Mouse (Mus musculus): ENCODE measurements at regions not wholly inside any gene's neighbourhood (a gene's known extent, or its start where the extent isn't known, plus 50 kb on each side); places are given as distances from the start of the nearest gene placed in this dataset.
"Not testable (repeated sequence)": the region's sequence is repeated elsewhere in the genome, so short reads cannot be mapped to it uniquely, and the experiment has no call there.

DNA sequence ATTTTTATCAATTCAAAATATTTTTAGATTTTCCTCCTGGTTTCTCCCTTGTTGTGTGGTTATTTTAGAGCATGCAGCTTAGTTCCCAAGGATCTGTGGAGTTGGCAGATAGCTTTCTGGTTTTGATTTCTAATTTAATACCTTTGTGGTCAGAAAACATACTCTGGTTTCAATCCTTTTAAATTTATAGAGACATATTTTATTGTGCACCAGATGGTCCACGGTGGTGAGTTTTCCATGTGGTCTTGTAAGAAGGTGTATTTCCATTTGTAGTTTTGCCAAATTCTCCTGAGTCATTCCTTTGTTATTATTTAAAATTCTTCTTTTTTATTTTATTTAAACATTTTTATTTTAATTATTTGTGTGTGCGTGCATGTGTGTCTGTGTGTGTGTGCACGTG lies 154.5 kb downstream of the Lyplal1 start:
- no peak for DNase-seq

DNA sequence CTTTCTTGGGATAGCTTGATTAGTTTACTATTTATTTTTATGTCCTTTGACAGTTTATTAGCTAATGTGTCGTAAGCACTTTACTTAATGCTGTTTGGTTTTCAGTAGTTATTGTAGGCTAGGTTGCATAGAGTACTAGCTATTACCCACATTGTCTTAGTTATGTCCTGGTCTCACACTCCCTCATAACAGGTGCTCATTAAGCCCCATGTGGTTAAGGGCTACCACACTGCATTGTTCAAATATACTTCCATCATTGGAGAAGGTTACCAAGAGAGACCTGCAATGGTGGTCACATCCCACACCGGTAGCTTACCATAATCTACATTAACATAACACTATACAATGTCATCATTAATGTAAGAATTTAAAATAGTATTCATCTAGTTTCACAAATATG lies 153.3 kb downstream of the Lyplal1 start:
- no peak for DNase-seq

DNA sequence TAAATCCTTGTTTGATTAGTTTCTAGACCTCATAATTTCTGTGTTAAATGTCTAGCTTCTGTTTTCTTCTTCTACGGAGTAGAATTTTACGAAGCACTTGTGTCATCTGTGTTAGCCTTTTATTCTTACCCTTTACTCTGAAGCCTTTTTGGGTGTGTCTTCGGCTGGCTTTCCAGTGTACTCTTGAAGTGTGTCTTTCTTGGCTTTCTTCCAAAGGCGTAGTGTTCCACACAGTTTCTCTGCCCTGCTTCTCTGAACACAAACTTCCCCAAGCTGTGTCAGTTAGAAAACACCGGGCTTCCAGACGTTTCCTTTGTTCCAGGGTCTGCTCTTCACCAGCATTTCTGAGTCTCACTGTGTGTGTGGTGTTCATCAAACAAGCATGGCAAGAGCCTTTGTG lies 152.7 kb downstream of the Lyplal1 start:
- DNase-seq = no peak

DNA sequence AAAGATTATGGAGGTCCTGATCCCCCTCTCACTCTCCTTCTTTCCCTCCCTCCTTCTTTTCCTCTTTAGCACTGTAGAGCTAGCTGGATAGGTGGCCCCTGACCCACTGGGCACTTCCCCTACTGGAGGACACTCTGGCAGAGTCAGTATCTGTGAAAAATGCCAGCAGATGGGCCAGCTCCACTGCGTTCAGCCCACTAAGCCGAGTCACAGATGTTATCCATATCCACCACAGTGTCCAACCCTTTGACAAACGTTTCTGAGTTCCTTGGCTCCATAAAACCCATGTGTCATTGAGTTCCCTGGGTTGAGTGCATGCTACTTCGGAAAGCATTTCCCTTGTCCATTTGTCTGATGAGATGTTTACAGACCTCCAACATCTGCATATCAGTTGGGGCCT lies 149.9 kb downstream of the Lyplal1 start:
- DNase-seq = no peak

DNA sequence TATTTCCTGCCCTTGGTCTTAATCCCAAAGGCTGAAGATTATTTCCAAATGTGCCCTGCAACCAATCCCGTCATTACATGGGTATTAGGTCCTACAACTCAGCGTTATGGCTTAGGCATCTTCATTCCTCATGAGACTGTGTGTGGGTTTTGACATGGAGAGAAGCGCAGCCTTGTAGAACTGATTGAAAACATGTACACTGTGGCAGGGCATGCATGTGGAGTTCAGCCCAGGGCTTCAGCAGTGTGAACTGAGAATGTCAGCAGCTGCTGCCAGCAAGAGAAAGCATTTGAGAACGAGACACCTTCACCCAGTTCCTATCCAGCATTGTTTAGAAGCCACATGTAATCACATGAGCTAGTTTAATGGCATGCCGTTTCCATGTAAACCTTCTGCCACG lies 149.3 kb downstream of the Lyplal1 start:
- DNase-seq = no peak

DNA sequence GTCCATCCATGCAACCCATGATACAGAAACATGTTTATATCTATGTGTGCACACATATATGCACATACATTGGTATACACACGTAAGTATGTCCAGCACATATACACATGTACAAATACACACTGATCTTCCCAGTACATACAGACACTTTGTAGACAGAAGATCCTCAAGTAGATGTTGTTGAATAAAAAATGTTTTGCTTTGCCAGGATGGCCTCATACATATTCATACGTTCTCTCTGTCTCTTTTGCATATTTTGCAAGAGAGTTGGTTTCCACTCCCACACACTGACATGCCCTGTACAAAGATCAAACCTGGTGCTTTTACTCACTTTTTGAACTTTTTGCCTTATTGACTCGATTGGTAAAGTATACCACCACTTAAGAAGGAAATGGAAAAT lies 148.5 kb downstream of the Lyplal1 start:
- no peak for DNase-seq

DNA sequence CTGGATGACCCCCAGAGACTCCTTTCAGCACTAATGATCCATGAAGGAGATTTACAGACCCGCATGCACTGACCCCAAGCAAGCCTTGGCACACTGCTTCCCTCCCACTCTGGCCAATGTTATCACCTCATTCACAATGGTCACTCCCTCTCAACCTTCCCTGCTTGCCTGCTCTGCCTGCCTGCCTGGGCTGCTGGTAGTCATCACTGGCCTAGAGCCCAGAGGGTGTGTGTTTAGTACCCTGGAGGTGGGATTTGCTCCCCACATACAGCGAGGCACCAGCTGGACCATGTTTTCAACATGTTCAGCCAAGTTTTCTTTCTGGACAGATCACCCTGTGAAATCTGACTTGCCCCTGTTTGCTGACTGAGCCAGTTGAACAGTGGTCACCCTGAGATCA lies 147.9 kb downstream of the Lyplal1 start:
- no peak for DNase-seq

GRCm38 (mm10) chr1:185977075-185977474 lies 140.0 kb downstream of the Lyplal1 start:
- DNase-seq = no peak

DNA sequence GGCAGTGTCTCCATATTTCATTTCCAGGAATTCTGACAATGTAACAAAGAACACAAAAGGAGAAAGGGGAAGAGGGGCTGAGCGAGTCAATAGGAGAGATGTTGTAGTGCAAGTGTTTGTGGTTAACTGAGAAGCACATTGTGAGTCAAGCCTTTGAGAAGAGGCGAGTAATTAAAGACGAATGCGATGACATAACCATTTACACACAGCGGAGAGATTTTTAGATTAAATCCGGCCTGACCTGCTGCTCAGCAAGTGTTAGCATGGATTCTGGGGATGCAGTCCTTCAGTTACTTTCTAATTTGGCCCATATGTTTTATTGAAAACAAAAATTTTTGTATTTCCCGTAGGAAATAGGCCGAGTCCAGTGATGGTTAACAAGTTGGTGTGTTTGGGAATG lies 127.7 kb downstream of the Lyplal1 start:
- DNase-seq = no peak

DNA sequence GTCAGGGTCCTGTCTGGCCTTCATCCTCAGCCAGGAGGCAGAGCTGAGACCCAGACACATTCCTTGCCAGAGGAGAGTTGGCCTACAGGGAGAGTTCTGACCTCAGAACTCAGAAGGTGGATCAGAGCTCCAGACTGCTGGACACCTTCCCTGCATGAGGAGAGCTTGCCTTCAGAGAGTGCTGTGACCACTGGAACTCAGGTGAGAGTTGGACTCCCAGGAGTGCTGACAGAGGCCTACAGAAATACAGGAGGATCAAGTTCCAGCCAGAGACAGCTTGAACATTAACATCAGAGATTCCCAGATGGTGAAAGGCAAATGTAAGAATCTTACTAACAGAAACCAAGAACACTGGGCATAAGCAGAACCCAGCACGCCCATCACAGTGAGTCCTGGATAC lies 117.0 kb downstream of the Lyplal1 start:
- DNase-seq = not testable (repeated sequence)

- no peak for DNase-seq
These were observed 103.7 kb downstream of the Lyplal1 start for GRCm38 (mm10) chr1:186013413-186013812.

DNA sequence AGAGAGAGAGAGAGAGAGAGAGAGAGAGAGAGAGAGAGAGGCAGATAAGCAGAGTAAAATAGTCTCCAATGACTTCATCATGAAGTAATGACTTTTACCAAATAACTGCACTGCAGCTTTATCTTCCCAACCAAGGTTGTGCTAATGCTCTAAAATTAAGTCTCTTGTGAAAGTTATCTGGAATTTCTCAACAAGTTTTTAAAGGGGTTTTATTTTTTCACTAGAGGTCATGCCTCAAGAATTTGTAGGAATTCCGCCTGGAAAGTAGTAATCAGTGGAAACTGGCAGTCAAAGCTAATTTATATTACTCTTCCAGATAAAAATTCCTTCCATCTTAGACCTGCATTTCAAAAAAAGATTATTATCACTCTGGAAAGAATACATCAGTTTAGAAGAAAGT lies 102.9 kb downstream of the Lyplal1 start:
- DNase-seq = no peak

- no peak for DNase-seq
These were observed 101.1 kb downstream of the Lyplal1 start for GRCm38 (mm10) chr1:186015831-186016561.

DNA sequence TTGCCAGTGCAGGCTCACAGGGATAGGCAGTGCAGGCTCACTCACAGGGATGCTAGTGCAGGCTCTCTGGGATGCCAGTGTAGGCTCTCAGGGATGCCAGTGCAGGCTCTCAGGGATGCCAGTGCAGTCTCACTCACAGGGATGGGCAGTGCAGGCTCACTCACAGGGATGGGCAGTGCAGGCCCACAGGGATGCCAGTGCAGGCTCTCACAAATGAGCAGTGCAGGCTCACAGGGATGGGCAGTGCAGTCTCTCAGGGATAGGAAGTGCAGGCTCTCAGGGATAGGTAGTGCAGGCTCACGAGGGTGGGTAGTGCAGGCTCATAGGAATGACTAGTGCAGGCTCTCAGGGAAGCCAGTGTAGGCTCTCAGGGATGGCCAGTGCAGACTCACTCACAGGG lies 99.6 kb downstream of the Lyplal1 start:
- DNase-seq = no peak

DNA sequence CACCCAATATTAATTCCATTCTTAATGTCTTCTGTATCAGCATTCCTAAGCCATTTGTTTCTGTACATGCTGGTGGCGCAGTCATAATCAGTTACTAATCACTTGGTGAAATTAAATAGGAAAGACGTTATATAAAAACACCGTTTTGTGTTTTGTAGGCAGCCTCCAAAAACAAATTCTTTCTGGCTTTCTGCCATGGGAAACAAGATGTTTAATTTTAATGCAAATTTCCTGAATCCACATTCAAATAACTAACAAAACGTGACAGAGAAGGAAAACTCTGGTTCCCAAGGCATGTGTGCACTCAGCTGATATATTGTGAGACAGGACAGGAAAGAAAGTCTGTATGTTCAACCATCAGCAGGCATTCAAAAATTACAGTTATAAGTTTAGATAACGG lies 97.6 kb downstream of the Lyplal1 start:
- DNase-seq = no peak

- DNase-seq = no peak
These were observed 85.2 kb downstream of the Lyplal1 start for GRCm38 (mm10) chr1:186031951-186032350.

DNA sequence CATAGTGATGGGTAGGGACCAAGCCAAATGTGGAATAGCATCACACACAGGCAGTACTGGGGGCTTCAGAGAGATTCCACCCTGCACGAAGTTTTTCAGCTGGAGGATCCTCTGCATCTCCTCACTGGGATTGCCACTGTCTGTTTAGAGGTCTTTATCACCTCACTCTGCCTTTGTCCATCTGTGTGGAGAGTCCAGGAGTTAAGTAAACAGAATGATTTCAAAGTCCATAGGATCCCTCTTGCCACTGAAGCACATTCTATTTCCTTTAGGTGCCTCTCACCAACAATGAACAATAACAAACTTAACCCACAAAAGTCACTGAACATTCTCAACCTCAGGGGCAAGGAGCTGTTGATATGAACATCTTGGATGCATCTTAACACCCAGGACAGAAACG lies 82.7 kb downstream of the Lyplal1 start:
- DNase-seq = no peak
